Mouse (Mus musculus) MEL (cell line): ENCODE measurements at regions not wholly inside any gene's neighbourhood (a gene's known extent, or its start where the extent isn't known, plus 50 kb on each side); places are given as distances from the start of the nearest gene placed in this dataset.
A peak's percentile ranks its signal among the peaks of the same experiment; 100 is the strongest.
"Not testable (repeated sequence)": the region's sequence is repeated elsewhere in the genome, so short reads cannot be mapped to it uniquely, and the experiment has no call there.

Experiments
- DNase-seq: peaks from one replicate; pipeline ENCODE4 v3.0.0; 2011; ENCODE audit warnings: low read depth, low spot score
- H3K27ac ChIP-seq: 2 replicates; pipeline ENCODE4 v1.5.1; 2012; ENCODE audit warnings: low read depth, mild to moderate bottlenecking, control low read depth, low read length, moderate library complexity; ENCODE audit not compliant: control insufficient read depth
- H3K27me3 ChIP-seq, 2 experiments: fragments of 150-350 bp in 1 of 2; sonication (generic) in 1 of 2; 2 replicates each; pipeline ENCODE4 v1.6.1; 2012; ENCODE audit warnings: low read length in 2 of 2, mild to moderate bottlenecking in 2 of 2, improper control_type of control experiment in 1 of 2, moderate library complexity in 1 of 2; ENCODE audit not compliant: insufficient read depth in 2 of 2, control insufficient read depth in 1 of 2
- H3K36me3 ChIP-seq, 2 experiments: 2 replicates each; pipeline ENCODE4 v1.6.1; 2012 to 2014; ENCODE audit warnings: low read length in 2 of 2, improper control_type of control experiment in 1 of 2, inconsistent platforms in 1 of 2, mild to moderate bottlenecking in 1 of 2; ENCODE audit not compliant: insufficient read depth in 2 of 2, control insufficient read depth in 1 of 2
- H3K4me1 ChIP-seq, 2 experiments: fragments of 150-350 bp in 1 of 2; sonication (generic) in 1 of 2; 2 replicates each; pipeline ENCODE4 v1.6.1; 2012; ENCODE audit warnings: low read length in 2 of 2, improper control_type of control experiment in 1 of 2, mild to moderate bottlenecking in 1 of 2; ENCODE audit not compliant: insufficient read depth in 2 of 2, control insufficient read depth in 1 of 2
- H3K4me3 ChIP-seq, 2 experiments: fragments of 150-350 bp in 1 of 2; sonication (generic) in 1 of 2; 2 replicates each; pipeline ENCODE4 v1.5.1; 2012; ENCODE audit warnings: low read depth in 2 of 2, low read length in 2 of 2, mild to moderate bottlenecking in 2 of 2, moderate library complexity in 2 of 2, control low read depth in 1 of 2, improper control_type of control experiment in 1 of 2; ENCODE audit not compliant: control insufficient read depth in 1 of 2, insufficient read depth in 1 of 2
- H3K79me2 ChIP-seq: 2 replicates; pipeline ENCODE4 v1.6.1; 2012; ENCODE audit warnings: mild to moderate bottlenecking, low read length, moderate library complexity; ENCODE audit not compliant: control insufficient read depth, poor library complexity, insufficient read depth
- H3K9ac ChIP-seq: 2 replicates; pipeline ENCODE4 v1.6.1; 2012; ENCODE audit warnings: low read depth, mild to moderate bottlenecking, control low read depth, low read length, moderate library complexity; ENCODE audit not compliant: control insufficient read depth, poor library complexity, severe bottlenecking
- H3K9me3 ChIP-seq: fragments of 150-350 bp; sonication (generic); replicated peaks from 2 replicates; pipeline ENCODE4 v1.6.1; 2012; ENCODE audit warnings: mild to moderate bottlenecking, low read length, improper control_type of control experiment, moderate library complexity; ENCODE audit not compliant: insufficient read depth
- BHLHE40 ChIP-seq: IDR thresholded peaks from 2 replicates; pipeline ENCODE4 v1.6.1; 2012; ENCODE audit warnings: low read depth, mild to moderate bottlenecking, inconsistent platforms, low read length, improper control_type of control experiment, borderline replicate concordance
- CHD1 ChIP-seq: IDR thresholded peaks from 2 replicates; pipeline ENCODE4 v1.6.1; 2012; ENCODE audit warnings: low read depth, mild to moderate bottlenecking, inconsistent platforms, low read length, improper control_type of control experiment
- CTCF ChIP-seq, 3 experiments: IDR thresholded peaks in 2 of 3; conservative IDR thresholded peaks in 1 of 3; 2 replicates each; pipeline ENCODE4 v1.5.1; 2011 to 2012; ENCODE audit warnings: low read length in 3 of 3, low read depth in 2 of 3, mild to moderate bottlenecking in 2 of 3, improper control_type of control experiment in 1 of 3, inconsistent platforms in 1 of 3, mixed read lengths in 1 of 3, moderate library complexity in 1 of 3; ENCODE audit not compliant: control insufficient read depth in 1 of 3, insufficient read depth in 1 of 3, poor library complexity in 1 of 3, severe bottlenecking in 1 of 3
- E2F4 ChIP-seq: IDR thresholded peaks from 2 replicates; pipeline ENCODE4 v1.6.1; 2011; ENCODE audit warnings: low read depth, low read length, improper control_type of control experiment, borderline replicate concordance
- ELF1 ChIP-seq: IDR thresholded peaks from 2 replicates; pipeline ENCODE4 v1.6.1; 2014; ENCODE audit warnings: low read depth, mild to moderate bottlenecking, inconsistent platforms, low read length, improper control_type of control experiment, moderate library complexity
- ETS1 ChIP-seq: IDR thresholded peaks from 2 replicates; pipeline ENCODE4 v1.6.1; 2012; ENCODE audit warnings: low read depth, mild to moderate bottlenecking, inconsistent platforms, low read length, improper control_type of control experiment, moderate library complexity
- GABPA ChIP-seq: IDR thresholded peaks from 2 replicates; pipeline ENCODE4 v1.6.1; 2012; ENCODE audit warnings: low read depth, mild to moderate bottlenecking, inconsistent platforms, low read length, improper control_type of control experiment, moderate library complexity
- GATA1 ChIP-seq: IDR thresholded peaks from 2 replicates; pipeline ENCODE4 v1.6.1; 2011; ENCODE audit warnings: low read depth, low read length, improper control_type of control experiment
- HCFC1 ChIP-seq: IDR thresholded peaks from 2 replicates; pipeline ENCODE4 v1.6.1; 2012; ENCODE audit warnings: low read depth, mild to moderate bottlenecking, inconsistent platforms, low read length, improper control_type of control experiment, moderate library complexity
- KAT2A ChIP-seq: conservative IDR thresholded peaks from 2 replicates; pipeline ENCODE4 v1.6.1; 2012; ENCODE audit warnings: low read depth, low read length, improper control_type of control experiment, inconsistent platforms
- MAFK ChIP-seq: IDR thresholded peaks from 2 replicates; pipeline ENCODE4 v1.6.1; 2011; ENCODE audit warnings: low read depth, mild to moderate bottlenecking, low read length, improper control_type of control experiment, borderline replicate concordance
- MAZ ChIP-seq: IDR thresholded peaks from 2 replicates; pipeline ENCODE4 v1.6.1; 2012; ENCODE audit warnings: low read depth, mild to moderate bottlenecking, inconsistent platforms, low read length, improper control_type of control experiment
- MEF2A ChIP-seq: IDR thresholded peaks from 2 replicates; pipeline ENCODE4 v1.6.1; 2014; ENCODE audit warnings: low read depth, mild to moderate bottlenecking, inconsistent platforms, low read length, improper control_type of control experiment; ENCODE audit not compliant: poor library complexity, insufficient replicate concordance, severe bottlenecking; ENCODE audit errors: extremely low read depth
- MXI1 ChIP-seq: IDR thresholded peaks from 2 replicates; pipeline ENCODE4 v1.6.1; 2011; ENCODE audit warnings: mild to moderate bottlenecking, low read depth, low read length, improper control_type of control experiment
- MYC ChIP-seq: IDR thresholded peaks from 2 replicates; pipeline ENCODE4 v1.6.1; 2011; ENCODE audit warnings: low read depth, mild to moderate bottlenecking, low read length, improper control_type of control experiment, moderate library complexity
- NELFE ChIP-seq: IDR thresholded peaks from 2 replicates; pipeline ENCODE4 v1.6.1; 2011; ENCODE audit warnings: low read depth, low read length, improper control_type of control experiment
- NRF1 ChIP-seq: IDR thresholded peaks from 2 replicates; pipeline ENCODE4 v1.6.1; 2014; ENCODE audit warnings: low read depth, mild to moderate bottlenecking, inconsistent platforms, low read length, improper control_type of control experiment, moderate library complexity; ENCODE audit not compliant: poor library complexity, insufficient read depth, severe bottlenecking
- POLR2A ChIP-seq, 2 experiments: IDR thresholded peaks; 2 replicates each; pipeline ENCODE4 v1.6.1; 2011 to 2012; ENCODE audit warnings: low read length in 2 of 2, mild to moderate bottlenecking in 2 of 2, control low read depth in 1 of 2, improper control_type of control experiment in 1 of 2, low read depth in 1 of 2, moderate library complexity in 1 of 2; ENCODE audit not compliant: control insufficient read depth in 1 of 2, insufficient read depth in 1 of 2, poor library complexity in 1 of 2
- POLR2AphosphoS2 ChIP-seq: IDR thresholded peaks from 2 replicates; pipeline ENCODE4 v1.6.1; 2011; ENCODE audit warnings: low read length, improper control_type of control experiment
- POLR2AphosphoS5 ChIP-seq: IDR thresholded peaks from 2 replicates; pipeline ENCODE4 v1.6.1; 2012; ENCODE audit warnings: low read depth, borderline replicate concordance, mild to moderate bottlenecking, inconsistent platforms, low read length, moderate library complexity, mixed read lengths
- RAD21 ChIP-seq: IDR thresholded peaks from 2 replicates; pipeline ENCODE4 v1.6.1; 2011; ENCODE audit warnings: mild to moderate bottlenecking, low read depth, low read length, improper control_type of control experiment
- RCOR1 ChIP-seq: IDR thresholded peaks from 2 replicates; pipeline ENCODE4 v1.6.1; 2012; ENCODE audit warnings: low read depth, mild to moderate bottlenecking, inconsistent platforms, low read length, improper control_type of control experiment
- SIN3A ChIP-seq: IDR thresholded peaks from 2 replicates; pipeline ENCODE4 v1.6.1; 2012; ENCODE audit warnings: low read length, improper control_type of control experiment, inconsistent platforms
- SMC3 ChIP-seq: IDR thresholded peaks from 2 replicates; pipeline ENCODE4 v1.6.1; 2011; ENCODE audit warnings: low read depth, low read length, improper control_type of control experiment
- TAL1 ChIP-seq: IDR thresholded peaks from 2 replicates; pipeline ENCODE4 v1.6.1; 2012; ENCODE audit warnings: mild to moderate bottlenecking, inconsistent platforms, low read length, moderate library complexity, mixed read lengths
- TBP ChIP-seq: IDR thresholded peaks from 2 replicates; pipeline ENCODE4 v1.8.0; 2011; ENCODE audit warnings: low read depth, low read length, improper control_type of control experiment
- TCF12 ChIP-seq: IDR thresholded peaks from 2 replicates; pipeline ENCODE4 v1.6.1; 2014; ENCODE audit warnings: low read depth, mild to moderate bottlenecking, inconsistent platforms, low read length, improper control_type of control experiment, moderate library complexity
- UBTF ChIP-seq: IDR thresholded peaks from 2 replicates; pipeline ENCODE4 v1.6.1; 2012; ENCODE audit warnings: low read depth, mild to moderate bottlenecking, inconsistent platforms, low read length, improper control_type of control experiment, moderate library complexity, borderline replicate concordance; ENCODE audit not compliant: insufficient read depth
- USF1 ChIP-seq: IDR thresholded peaks from 2 replicates; pipeline ENCODE4 v1.6.1; 2014; ENCODE audit warnings: low read depth, mild to moderate bottlenecking, inconsistent platforms, low read length, improper control_type of control experiment, moderate library complexity
- ZKSCAN1 ChIP-seq: IDR thresholded peaks from 2 replicates; pipeline ENCODE4 v1.6.1; 2012; ENCODE audit warnings: low read depth, mild to moderate bottlenecking, inconsistent platforms, low read length, improper control_type of control experiment, moderate library complexity
- ZMIZ1 ChIP-seq: IDR thresholded peaks from 2 replicates; pipeline ENCODE4 v1.6.1; 2012; ENCODE audit warnings: low read depth, mild to moderate bottlenecking, inconsistent platforms, low read length, improper control_type of control experiment, moderate library complexity

GRCm38 (mm10) chr17:94854698-94855097 lies 104.9 kb upstream of the Mettl4 start:
- not testable (repeated sequence) for H3K4me3 ChIP-seq, H3K4me1 ChIP-seq, H3K36me3 ChIP-seq, H3K9me3 ChIP-seq, H3K27me3 ChIP-seq, H3K9ac ChIP-seq, H3K27ac ChIP-seq, H3K79me2 ChIP-seq
- DNase-seq: peak; percentile 40
- peak; percentile 98 for TF ChIP-seq TBP

GRCm38 (mm10) chr17:94834446-94835117 lies 84.8 kb upstream of the Mettl4 start:
- Histone ChIP-seq H3K79me2 (peaks cover 9% of the 10 kb centered on the region), H3K9ac (peak overlapping the region; percentile 84), H3K9me3 (no peaks in the 10 kb centered on the region), H3K36me3 (peaks cover 2 to 4% of the 10 kb centered on the region in 2 experiments; a peak in 3 of 4 replicates), H3K4me1 (peaks cover 0 to 3% of the 10 kb centered on the region in 2 experiments; a peak in 1 of 4 replicates), H3K27me3 (no peaks in the 10 kb centered on the region), H3K4me3 (peak overlapping the region; percentile 87 to 95), H3K27ac (peak overlapping the region; percentile 86)
- DNase-seq: peak; percentile 92
- TF ChIP-seq POLR2AphosphoS5: no peak
- TF ChIP-seq HCFC1: peak; percentile 89
- no peak for TF ChIP-seq E2F4
- no peak for TF ChIP-seq ZKSCAN1
- 0 out of 2 replicates have a peak, but pooled peaks have one; percentile 38 for TF ChIP-seq MAZ
- TF ChIP-seq ETS1: no peak
- no peak for TF ChIP-seq GATA1
- no peak for TF ChIP-seq CTCF (IDR thresholded peaks at IDR 0.05 in 2 of 3, conservative IDR thresholded peaks at IDR 0.05 in 1 of 3; ENCODE audit: control insufficient read depth in 1 of 3, insufficient read depth in 1 of 3, low read depth in 2 of 3, low read length in 3 of 3, poor library complexity in 1 of 3, severe bottlenecking in 1 of 3)
- TF ChIP-seq MYC: peak; percentile 87
- no peak for TF ChIP-seq TAL1
- peak; percentile 91 for TF ChIP-seq MXI1
- peak; percentile 69; the same call in 1 of the 2 replicates for TF ChIP-seq ELF1
- no peak for TF ChIP-seq TCF12
- peak; percentile 82; the same call in 1 of the 2 replicates for TF ChIP-seq SIN3A
- TF ChIP-seq USF1: no peak
- no peak for TF ChIP-seq RCOR1
- no peak for TF ChIP-seq MAFK
- no peak for TF ChIP-seq RAD21
- no peak for TF ChIP-seq SMC3
- no peak for TF ChIP-seq BHLHE40
- TF ChIP-seq NRF1: no peak
- TF ChIP-seq MEF2A: no peak
- TF ChIP-seq POLR2AphosphoS2: peak; percentile 82; the same call in 1 of the 2 replicates
- no peak for TF ChIP-seq CHD1
- peak; percentile 74 for TF ChIP-seq NELFE
- TF ChIP-seq POLR2A (IDR thresholded peaks at IDR 0.05; ENCODE audit: control insufficient read depth in 1 of 2, insufficient read depth in 1 of 2, low read depth in 1 of 2, low read length in 2 of 2, poor library complexity in 1 of 2): peak; percentile 48 to 91; a peak in 3 of 4 replicates
- TF ChIP-seq GABPA: no peak
- TF ChIP-seq KAT2A: peak; percentile 69; the same call in 1 of the 2 replicates
- peak; percentile 65 for TF ChIP-seq ZMIZ1
- no peak for TF ChIP-seq UBTF
